Mouse (Mus musculus): ENCODE measurements around the gene Ube2ql1.
A peak's percentile ranks its signal among the peaks of the same experiment; 100 is the strongest.

Ube2ql1 gene

DNA sequence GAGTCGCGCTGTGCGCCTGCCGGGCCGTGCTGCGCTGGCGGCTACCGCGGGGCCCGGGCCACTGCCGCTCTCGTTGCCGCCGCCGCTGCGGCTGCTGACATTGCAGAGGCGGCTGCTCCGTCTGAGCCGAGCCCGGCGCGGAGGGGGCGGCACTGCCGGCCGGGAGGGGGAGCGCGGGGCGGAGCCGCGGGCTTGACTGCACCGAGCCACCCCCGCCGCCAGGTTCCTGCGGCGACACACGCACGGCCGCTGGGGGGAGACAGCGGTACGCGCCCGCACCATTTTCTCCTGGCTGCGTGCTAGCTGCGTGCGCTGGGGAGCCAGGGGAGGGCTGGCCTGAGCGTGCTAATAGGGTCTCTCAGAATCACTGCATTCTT, at the start of gene Ube2ql1:
Ube2ql1 (minus strand) TSS at position 131 of the 377 bp plus-strand sequence.
- peak; percentile 88 for DNase-seq (ENCODE audit: low spot score)

DNA sequence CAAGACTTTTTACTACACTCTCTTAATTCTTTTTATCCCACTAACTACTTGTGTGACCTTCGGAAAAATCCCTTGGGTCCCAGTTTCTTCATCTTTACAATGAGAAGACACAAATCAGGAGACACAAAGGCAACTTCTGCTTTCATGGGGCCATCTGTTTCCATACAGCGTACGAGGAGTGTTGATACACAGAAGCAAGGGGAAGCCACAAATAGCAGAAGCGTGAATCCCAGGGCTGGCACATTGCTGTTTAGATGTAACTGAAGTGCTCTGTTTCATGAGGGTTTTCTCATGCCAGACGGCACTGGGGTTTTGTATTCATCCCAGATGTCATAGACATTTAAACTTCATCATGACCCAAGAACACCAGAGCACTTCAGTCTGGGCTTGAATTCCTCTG, 49.0 kb upstream of the Ube2ql1 start:
- no peak for DNase-seq (ENCODE audit: low spot score)

DNA sequence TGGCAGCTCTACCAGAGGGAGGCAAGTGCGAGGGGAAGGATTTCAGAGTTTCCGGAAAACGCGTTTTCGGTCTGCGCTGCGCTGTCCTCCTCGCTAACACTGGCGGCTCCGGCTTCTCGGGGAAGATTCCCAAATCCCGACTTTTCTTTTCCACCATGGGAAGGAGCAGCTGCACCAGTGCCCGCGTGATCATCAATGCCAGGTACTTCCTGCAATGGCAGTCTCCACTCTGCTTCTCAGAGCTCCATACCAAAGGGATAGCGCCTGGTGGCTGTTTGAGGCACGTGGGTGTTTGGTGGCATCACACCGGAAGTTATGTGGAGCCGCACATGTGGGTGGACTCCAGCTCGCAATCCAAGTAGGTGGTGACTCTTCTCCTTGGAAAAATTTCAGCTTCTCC, 38.5 kb upstream of the Ube2ql1 start:
- DNase-seq (ENCODE audit: low spot score) = no peak

DNA sequence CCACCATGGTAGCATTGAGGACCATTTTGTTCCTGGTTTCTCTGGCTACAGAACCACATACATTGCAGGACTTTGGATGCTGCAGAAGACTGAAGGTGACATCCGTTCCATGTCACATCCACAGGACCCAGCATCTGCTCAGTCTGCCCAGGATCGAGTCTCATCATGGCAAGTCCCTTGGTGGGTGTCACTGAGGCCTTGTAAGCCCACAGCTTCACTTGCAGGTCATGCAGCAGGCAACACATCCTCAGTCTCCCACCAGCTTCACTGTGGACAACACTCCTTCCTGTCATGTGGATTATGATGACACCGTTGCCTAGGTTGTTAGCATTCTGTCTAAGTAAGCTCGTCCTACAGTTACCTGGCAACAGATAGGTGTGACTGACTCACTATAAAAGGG, 32.7 kb upstream of the Ube2ql1 start:
- no peak for DNase-seq (ENCODE audit: low spot score)

DNA sequence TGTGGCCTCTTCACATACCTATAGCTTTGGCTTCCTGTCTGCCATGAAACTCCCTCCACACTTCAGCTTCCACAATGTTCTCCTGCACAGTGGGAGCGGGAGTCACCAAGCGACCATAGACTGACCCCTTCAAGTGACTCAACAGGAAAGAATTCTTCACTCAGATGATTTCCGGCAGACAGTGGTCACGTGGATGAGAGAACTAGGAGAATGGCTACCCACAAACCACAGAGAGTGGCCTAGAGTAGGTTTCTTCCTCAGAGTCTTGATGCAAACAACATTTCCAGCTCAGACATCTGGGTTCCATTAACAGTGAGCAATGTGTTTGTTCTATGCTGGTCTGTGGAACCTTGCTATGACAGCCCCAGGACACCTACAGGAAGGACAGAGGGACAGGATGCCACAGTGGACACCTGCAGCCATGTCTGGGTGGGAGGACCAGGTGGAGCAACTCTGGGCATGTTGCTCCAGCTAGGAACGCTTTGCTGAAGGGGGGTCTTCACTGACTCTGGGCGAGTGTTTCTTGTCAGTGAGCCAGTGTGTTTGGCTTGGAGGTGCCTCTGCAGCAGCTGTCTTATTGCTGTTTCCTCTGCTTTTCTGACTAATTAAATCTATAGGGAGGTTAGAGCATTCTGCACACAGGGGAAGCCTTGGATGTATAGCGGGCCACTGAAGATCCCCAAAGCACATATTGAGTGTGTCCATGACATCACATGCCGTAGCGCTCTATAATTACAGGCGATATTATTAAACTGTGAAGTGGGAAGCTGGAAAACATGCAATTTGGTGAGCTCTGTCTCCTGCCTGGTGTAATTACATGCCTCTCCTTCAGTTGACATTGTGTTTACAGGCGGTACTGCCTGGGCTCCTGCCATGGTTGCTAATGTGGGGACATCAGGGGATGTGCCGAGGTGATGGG, 31.1 kb upstream of the Ube2ql1 start:
- DNase-seq (ENCODE audit: low spot score) = no peak

DNA sequence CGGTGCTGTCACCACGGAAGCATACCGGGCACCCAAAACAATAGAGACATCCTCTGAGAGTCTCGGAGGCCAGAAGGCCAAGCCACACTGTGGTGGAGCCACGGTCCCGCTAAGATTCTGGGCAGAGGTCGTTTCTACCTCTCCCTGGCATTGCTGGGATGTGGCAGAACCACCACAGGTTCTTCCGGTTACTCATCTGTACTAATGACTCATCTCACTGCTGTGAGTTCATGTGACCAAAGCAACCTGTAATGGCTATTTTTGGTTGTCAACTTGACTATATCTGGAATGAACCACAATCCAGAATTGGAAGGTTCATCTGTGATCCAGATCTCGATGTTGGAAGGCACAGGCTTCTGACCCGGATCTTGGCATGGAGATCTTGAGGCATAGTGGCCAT, 28.5 kb upstream of the Ube2ql1 start:
- no peak for DNase-seq (ENCODE audit: low spot score)

DNA sequence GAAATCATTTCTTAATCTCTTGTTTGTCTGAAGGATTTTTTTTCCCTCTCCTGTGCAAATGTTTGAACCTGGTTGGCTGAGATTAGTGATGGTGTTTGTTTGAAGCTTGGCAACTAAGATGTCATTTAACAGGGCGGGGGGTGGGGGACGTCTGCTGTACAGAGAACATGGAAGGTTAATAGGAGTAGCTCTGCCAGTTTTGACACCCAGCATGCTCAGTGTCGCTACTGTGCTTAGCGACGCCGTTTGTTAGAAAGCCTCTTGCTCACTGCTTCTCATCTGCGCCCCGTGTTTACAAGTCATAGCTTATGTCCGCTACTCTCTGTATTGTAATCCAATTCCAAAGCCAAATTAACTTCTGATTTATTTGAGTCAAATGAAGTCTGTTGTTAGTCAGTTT, 25.0 kb upstream of the Ube2ql1 start:
- DNase-seq (ENCODE audit: low spot score) = no peak

DNA sequence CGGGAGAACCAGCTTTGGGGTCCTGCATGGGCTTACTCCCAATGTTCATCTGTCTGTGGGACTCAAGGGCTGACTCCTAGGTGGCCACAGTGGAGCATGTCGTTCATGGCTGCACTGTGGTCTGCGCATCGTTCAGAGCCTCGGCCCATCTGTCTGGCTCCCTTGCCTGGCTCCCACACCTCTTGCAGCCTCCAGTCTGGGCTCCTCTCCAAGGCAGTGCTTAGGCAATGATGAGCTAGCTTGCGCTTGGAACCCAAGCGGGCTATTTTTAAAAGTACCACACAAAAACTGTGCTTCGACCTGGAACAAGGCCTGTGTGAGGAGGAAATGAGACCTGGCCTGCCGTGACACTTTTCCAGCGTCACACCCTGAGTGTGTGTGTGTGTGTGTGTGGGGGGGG, 21.7 kb upstream of the Ube2ql1 start:
- no peak for DNase-seq (ENCODE audit: low spot score)

DNA sequence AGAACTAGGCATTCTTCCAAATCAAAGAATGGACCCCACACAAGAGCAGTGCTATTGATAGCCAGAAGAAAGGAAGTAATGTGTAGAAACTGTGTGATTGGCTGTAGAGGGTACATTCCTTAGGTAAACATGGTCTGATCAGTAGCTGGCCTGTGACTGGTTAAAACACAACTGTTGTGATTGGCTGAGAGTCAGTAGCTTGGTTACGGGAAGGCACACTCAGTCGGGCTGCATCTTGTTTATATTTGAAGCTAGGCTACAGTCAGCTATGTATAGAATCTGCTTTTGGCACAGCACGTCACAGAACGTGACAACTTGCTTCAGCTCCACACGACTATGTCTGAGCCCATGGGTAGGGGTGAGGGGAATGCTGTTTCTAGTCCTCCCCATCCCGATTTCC, 19.3 kb upstream of the Ube2ql1 start:
- no peak for DNase-seq (ENCODE audit: low spot score)

DNA sequence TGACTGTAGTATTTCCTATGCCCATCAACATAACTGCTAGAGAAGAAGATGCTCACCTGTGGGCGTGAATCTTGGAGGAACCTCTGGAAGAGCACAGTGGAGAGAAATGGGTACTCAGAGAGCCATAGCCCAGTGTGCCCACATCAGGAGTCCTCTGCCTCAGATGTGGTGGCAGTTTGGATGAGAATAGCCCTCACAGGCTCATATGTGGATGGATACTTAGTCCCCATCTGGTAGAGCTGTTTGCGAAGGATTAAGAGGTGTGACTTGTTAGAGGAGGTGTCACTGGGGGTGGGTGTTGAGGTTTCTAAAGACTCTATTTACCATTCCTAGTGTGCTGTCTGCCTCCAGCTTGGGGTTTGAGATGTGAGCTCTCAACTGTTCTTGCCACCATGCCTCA, 13.2 kb upstream of the Ube2ql1 start:
- DNase-seq (ENCODE audit: low spot score) = no peak

DNA sequence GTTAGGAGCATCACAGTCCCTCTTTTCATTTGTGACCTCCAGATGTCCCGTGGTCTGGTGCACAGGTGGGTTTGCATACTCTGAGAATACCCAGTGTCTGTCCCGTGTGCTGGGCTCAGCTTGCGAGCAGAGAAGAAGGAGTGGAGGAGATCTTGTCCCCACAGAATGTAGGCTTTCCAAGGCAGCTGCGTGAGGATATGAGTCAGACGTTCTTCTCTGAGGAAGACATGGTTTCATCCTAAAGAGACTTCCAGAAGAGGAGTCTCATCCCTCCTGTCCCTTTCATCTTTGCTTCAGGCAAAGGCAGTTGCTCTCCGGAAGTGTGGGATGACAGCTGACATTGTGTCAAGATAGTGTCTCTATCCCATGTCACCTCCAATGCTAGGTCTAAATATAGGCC, 11.8 kb upstream of the Ube2ql1 start:
- no peak for DNase-seq (ENCODE audit: low spot score)

DNA sequence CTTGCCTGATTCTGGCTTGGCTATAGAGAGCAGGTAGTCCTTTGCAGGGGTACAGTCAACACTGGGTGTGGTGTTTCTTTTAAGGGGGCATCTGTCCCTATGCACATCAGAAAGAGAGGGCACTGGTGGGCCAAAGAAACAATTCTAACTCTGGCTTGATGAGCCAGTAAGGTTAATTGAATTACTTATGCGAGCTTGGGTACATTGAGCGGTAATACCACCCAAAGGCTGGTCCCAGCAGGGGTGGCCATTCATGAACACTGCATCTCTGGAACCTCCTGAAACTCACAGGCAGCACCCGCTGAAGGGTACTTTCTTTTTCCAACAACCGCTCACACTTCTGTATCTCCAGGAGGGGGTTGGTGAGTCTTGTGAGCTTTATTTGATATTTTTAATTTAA, 9.1 kb upstream of the Ube2ql1 start:
- DNase-seq (ENCODE audit: low spot score) = peak; percentile 86

DNA sequence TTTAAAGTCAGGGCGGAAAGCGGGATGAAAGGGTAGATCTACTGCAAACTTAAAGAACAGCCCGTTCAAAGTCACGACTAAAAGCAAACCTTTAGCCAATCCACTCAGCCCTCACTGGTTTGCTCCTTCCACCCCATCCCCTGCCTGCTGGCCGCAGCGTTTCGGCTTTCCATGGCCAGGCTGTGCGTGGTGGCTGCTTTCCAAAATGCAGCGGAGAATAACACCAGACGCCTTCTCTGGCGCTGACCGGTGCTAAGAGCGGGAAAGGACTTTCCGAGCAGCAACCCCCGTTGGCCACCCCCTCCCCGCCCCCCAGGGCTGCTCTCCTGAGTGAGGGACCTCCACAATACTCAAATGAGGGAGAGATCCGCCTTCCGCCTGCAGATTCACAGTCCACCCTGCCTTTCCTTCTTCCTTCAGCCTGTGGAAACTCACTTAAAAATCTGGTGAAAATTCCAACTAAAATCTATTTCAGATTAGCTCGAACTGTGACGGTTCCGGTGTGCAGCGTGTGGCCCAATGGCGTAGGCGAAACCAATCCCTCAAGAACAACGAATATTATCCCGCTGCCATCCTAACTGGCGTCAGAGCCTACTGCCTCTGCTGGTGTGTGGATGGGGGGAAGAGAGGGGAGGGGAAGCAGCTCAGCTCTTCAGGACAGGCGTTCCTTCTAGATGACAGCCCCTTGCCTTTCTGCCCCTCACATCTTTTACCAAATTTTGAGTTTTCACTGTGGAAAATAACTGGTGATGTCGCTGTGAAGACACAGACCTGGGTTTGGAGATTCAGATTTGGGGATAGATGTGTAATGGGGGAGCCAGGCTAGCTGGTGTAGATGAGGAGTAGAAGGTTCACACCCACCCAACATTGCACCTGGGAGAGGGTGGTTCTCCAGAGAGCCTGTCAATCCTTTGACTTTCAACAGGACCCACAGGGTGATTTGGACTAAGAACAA, 919 bp upstream of the Ube2ql1 start:
- peak; percentile 53 for DNase-seq (ENCODE audit: low spot score)

DNA sequence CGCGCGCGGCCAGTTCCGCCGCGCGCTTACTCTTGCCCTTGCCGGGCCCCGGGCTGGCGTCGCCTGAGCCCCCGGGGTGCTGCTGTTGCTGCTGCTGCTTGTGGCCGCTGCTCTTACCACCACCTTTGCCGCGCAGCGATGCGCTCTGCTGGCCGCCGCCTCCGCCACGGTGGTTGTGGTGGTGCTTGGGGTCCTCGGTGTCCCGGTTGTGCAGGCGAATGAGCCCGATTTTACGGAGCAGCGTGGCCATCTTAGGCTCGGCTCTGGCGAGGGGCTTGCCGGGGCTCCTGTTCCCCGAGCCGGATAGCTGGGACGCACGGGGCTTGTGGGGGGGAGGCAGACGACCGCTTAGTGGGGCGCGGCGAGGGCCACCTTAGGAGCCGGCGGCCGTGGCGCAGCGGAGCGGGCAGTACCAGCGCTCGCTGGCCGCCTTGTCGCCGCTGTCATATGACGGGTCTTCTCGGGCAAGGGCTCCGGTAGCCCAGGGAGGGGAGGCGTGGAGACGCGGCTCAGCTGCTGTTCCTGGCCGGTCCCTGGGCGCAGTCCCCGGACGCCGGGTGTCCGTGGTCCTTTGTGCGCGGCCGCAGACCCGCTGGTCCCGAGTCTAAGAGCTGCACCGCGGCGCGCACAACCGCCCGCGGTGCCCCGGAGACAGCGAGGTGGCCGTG, 464 bp downstream of the Ube2ql1 start:
- DNase-seq (ENCODE audit: low spot score) = peak; percentile 50

DNA sequence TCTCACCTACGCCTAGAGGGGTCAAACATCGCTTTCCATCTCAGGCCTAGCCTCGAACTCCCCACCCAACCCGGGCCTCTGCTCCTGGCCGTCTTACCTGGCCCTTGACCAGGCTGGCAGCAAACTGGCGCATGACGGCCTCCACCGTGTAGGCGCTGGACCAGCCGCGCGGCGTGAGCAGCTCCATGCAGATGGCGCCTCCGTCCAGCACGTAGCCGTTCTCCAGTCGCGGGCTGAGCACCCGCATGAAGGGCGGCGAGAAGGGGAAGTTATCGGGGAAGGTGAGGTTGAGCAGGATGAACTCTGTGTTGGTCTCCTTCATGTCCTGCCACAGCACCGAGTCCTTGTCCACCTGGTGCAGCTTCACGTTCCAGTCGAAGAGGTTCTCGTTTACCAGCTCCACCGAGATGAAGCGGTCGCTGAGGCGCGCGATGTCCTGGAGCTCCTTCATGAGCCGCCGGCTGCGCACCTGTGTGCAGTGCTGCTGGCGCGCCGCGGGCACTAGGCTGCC, 1.2 kb downstream of the Ube2ql1 start:
- DNase-seq (ENCODE audit: low spot score) = peak; percentile 46

DNA sequence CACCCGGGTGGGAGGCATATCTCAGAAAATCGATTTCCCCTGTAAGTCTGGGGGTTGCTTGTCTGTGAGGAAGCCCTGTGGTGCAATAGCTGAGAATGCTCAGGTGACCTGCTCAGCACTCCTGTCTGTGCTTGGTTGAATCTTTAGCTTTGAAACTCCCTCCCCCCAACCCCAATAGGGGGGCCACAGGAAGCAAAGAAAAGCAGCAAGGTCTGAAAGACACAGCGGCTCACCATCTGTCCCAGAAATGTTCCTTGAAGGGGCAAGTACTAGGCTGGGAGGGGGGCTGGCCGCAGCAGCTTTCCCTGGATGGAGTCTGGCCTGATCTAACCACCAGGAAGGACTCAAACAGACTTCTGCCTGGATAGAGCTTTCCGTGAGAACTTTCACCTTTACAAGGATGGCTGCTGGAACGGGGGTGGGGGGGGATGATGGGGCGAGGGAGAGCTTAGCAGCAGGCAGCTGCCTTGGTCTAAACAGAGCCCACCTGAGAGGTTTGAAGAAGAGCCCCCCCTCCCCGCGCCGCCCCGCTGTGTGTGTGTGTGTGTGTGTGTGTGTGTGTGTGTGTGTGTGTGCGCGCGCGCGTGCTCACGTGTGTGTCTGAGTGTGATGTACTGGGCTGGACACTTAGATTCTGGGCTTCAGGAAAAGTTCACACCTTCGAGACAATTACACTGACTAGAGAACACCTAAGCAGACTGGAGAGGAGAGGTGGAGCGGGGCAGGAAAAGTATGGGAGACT, 2.1 kb downstream of the Ube2ql1 start:
- no peak for DNase-seq (ENCODE audit: low spot score)

DNA sequence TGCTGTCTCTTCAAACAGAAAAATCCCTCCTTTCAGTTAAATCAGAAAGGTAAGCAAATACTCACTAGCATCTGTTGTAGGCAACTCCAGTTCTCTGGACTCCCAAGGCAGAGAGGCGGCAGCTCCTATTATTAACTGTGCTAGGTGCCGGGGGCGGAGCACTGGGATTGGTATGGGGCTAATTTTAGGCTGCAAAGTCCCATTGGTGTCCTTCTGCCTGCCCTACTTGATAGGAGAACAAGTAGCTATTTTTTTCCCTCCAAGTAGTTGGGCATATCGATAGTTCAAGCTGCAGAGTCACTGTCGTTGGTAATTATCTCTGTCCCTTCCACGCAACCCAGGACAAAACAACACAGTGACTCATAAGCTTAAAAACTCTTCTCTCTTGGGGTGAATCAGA, 7.1 kb downstream of the Ube2ql1 start:
- DNase-seq (ENCODE audit: low spot score) = no peak

DNA sequence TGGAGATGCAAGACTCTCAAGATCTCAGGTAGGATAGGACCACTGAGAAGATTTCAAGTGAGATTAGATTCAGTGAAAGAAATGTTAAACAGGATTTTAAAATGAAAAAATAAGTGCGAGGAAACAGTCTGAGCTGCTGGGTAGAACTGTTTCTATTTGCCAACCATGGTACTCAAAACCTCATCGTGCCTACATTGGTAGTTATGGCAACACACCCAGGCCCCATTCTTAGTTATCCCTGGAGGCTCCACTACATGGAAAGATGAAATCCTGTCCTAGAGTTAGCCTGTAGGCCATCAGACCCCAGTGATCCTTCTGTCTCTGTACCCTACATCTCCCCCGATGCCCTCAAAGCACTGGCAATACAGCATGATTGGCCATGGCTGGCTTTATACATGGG, 14.3 kb downstream of the Ube2ql1 start:
- no peak for DNase-seq (ENCODE audit: low spot score)

DNA sequence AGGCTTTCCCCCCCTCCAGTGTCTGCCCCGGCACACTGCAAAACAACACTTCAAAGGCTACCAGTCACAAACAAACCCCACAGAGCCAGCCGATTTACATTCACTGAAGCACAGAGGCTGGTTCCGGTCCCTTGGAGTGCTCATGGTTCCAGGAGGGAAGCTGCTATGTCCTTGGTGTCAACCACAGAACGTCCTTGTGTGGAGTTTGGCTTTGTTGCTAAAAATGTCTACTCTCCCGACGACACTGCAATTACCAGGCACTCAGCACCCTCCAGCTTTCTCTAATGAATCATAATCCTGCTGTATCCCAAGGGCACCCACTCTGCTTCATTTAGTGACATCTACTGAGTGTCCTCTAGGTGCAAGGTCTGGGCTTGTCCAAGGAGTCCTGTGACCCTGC, 18.5 kb downstream of the Ube2ql1 start:
- DNase-seq (ENCODE audit: low spot score) = no peak

DNA sequence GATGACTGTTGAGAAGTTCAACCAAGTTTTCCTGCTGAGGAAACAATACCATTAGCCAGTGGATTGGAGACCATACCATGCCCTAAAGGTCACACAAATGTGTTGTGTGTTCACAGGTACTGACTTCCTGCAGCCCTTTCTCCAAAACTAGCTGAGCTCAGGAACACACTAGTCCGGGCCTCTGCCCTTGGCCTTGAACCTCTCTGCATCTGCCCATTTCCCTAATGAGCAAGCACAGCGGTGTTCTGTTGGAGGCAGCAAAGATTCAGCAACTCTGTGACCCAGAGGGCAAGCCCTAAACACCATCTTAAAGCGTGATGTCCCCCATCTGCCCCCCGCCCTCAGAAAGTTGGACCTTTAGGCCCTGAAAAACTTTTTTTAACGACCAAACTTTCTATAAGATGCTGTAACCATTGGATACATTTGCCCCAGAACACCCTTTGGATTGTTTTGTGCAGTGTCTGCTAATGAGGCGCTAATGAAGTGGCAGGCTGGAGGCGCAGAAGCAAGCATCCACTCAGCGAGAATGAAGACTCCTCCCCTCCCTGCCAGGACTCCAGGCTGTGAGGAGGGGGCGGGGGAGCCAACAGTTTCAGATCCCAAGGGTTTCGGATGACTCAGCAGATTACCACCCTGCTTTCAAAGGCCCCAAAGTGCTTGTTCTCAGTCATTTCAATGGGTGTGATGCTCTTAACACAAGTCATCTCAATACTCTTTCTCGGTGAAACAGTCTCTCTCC, 21.7 kb downstream of the Ube2ql1 start:
- peak; percentile 65 for DNase-seq (ENCODE audit: low spot score)

DNA sequence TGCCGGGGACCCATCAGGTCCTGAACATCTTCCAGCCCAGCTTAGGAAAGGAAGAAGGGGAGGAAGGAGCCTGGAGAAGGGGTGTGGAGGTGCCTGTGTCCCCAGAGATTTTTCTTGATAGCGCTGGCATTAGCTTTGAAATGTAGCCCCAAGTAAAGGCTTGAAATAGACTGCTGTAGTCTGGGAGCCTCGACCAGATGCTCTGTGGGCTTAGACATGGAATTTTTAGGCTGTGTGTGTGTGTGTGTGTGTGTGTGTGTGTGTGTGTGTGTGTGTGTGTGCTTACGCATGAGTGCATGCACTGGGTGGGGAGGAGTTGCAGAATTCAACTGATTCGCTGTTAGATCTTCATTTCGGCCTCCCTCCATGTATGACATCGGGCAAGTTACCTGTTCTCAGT, 31.5 kb downstream of the Ube2ql1 start:
- no peak for DNase-seq (ENCODE audit: low spot score)

Measured in retina, embryonic 14.5 days (tissue).